Mouse (Mus musculus): ENCODE results near the gene Ybx2.
"Not testable (repeated sequence)": the region's sequence is repeated elsewhere in the genome, so short reads cannot be mapped to it uniquely, and the experiment has no call there.

Gene Ybx2

GRCm38 (mm10) chr11:69914917-69915430 lies 20.6 kb upstream of the Ybx2 start:
- DNase-seq (ENCODE audit: low read depth in 1 of 2, low spot score in 2 of 2): no peak

- no peak for DNase-seq (ENCODE audit: low read depth in 1 of 2, low spot score in 2 of 2)
Measured at GRCm38 (mm10) chr11:69915667-69916627, 19.6 kb upstream of the Ybx2 start.

GRCm38 (mm10) chr11:69916652-69917378 lies 18.8 kb upstream of the Ybx2 start:
- DNase-seq (ENCODE audit: low read depth in 1 of 2, low spot score in 2 of 2): not testable (repeated sequence)

- no peak for DNase-seq (ENCODE audit: low read depth in 1 of 2, low spot score in 2 of 2)
Measured at GRCm38 (mm10) chr11:69917379-69917948, 18.1 kb upstream of the Ybx2 start.

GRCm38 (mm10) chr11:69918118-69918517 lies 17.5 kb upstream of the Ybx2 start:
- no peak for DNase-seq (ENCODE audit: low read depth in 1 of 2, low spot score in 2 of 2)

- no peak for DNase-seq (ENCODE audit: low read depth in 1 of 2, low spot score in 2 of 2)
Measured at GRCm38 (mm10) chr11:69919053-69919452, 16.5 kb upstream of the Ybx2 start.

- peak; percentile 65 to 75 for DNase-seq (ENCODE audit: low read depth in 1 of 2, low spot score in 2 of 2)
Measured at GRCm38 (mm10) chr11:69919661-69920265, 15.8 kb upstream of the Ybx2 start.

- DNase-seq (ENCODE audit: low read depth in 1 of 2, low spot score in 2 of 2): no peak
Measured at GRCm38 (mm10) chr11:69920266-69921031, 15.1 kb upstream of the Ybx2 start.

GRCm38 (mm10) chr11:69921114-69922011 lies 14.2 kb upstream of the Ybx2 start, which contains the start of gene Eif5a:
Gene Eif5a (minus strand): TSS chr11:69921958.
- DNase-seq (ENCODE audit: low read depth in 1 of 2, low spot score in 2 of 2): peak; percentile 100

GRCm38 (mm10) chr11:69922012-69922756 lies 13.4 kb upstream of the Ybx2 start:
- DNase-seq (ENCODE audit: low read depth in 1 of 2, low spot score in 2 of 2): no peak

- no peak for DNase-seq (ENCODE audit: low read depth in 1 of 2, low spot score in 2 of 2)
Measured at GRCm38 (mm10) chr11:69922796-69923195, 12.8 kb upstream of the Ybx2 start.

GRCm38 (mm10) chr11:69927501-69927900 lies 8.1 kb upstream of the Ybx2 start:
- no peak for DNase-seq (ENCODE audit: low read depth in 1 of 2, low spot score in 2 of 2)

- DNase-seq (ENCODE audit: low read depth in 1 of 2, low spot score in 2 of 2): no peak
Measured at GRCm38 (mm10) chr11:69929712-69930111, 5.9 kb upstream of the Ybx2 start.

GRCm38 (mm10) chr11:69930176-69930575 lies 5.4 kb upstream of the Ybx2 start:
- not testable (repeated sequence) for DNase-seq (ENCODE audit: low read depth in 1 of 2, low spot score in 2 of 2)

GRCm38 (mm10) chr11:69930967-69931537 lies 4.5 kb upstream of the Ybx2 start:
- DNase-seq (ENCODE audit: low read depth in 1 of 2, low spot score in 2 of 2): no peak

- no peak for DNase-seq (ENCODE audit: low read depth in 1 of 2, low spot score in 2 of 2)
Measured at GRCm38 (mm10) chr11:69931769-69932168, 3.8 kb upstream of the Ybx2 start.

GRCm38 (mm10) chr11:69932254-69932653 lies 3.3 kb upstream of the Ybx2 start:
- DNase-seq (ENCODE audit: low read depth in 1 of 2, low spot score in 2 of 2): no peak

GRCm38 (mm10) chr11:69933066-69933465 lies 2.5 kb upstream of the Ybx2 start:
- DNase-seq (ENCODE audit: low read depth in 1 of 2, low spot score in 2 of 2): no peak

All from monocyte, adult 2 months (primary cell).